Mouse (Mus musculus): ENCODE results near the gene Bco2.

- TF ChIP-seq CTCF (IDR thresholded peaks at IDR 0.05; ENCODE audit: low read depth, low read length): no peak
- TF ChIP-seq POLR2A (IDR thresholded peaks at IDR 0.05; ENCODE audit: borderline replicate concordance, low read depth, low read length): no peak
Measured at GRCm38 (mm10) chr9:50521562-50521961, 33.4 kb downstream of the Bco2 start.
